Mouse (Mus musculus) hindbrain, embryonic 11.5 days (tissue): Measurements from ENCODE around the gene Apbb2. TPM values are rescaled to one million over a fixed set of nuclear protein-coding genes. Genes with fewer than 3 reads are reported as not detected.

Experiments
- ATAC-seq: fragments of 200-750 bp; cut with Nextera tagmentation; 2 replicates; pipeline ENCODE4 v1.8.0; 2017; ENCODE audit warnings: mild to moderate bottlenecking, moderate TSS enrichment, moderate library complexity; ENCODE audit not compliant: low FRiP score
- DNase-seq: peaks from one replicate; pipeline ENCODE4 v3.0.0-alpha.2; 2015; ENCODE audit warnings: low spot score
- H3K27ac ChIP-seq: fragments of 300-500 bp; sonication (generic); 2 replicates; pipeline ENCODE4 v1.5.1; 2014; ENCODE audit warnings: mild to moderate bottlenecking, low read depth, low read length
- H3K27me3 ChIP-seq: fragments of 300-500 bp; sonication (generic); 2 replicates; pipeline ENCODE4 v1.6.1; 2014; ENCODE audit warnings: mild to moderate bottlenecking, low read length, moderate library complexity, mixed read lengths; ENCODE audit not compliant: control insufficient read depth, insufficient read depth
- H3K36me3 ChIP-seq: fragments of 300-500 bp; sonication (generic); 2 replicates; pipeline ENCODE4 v1.6.1; 2014; ENCODE audit warnings: mild to moderate bottlenecking, low read length, moderate library complexity, mixed read lengths; ENCODE audit not compliant: control insufficient read depth, insufficient read depth
- H3K4me1 ChIP-seq: fragments of 300-500 bp; sonication (generic); replicated peaks from 2 replicates; pipeline ENCODE4 v1.6.1; 2014; ENCODE audit warnings: low read length, mixed read lengths; ENCODE audit not compliant: control insufficient read depth, insufficient read depth
- H3K4me2 ChIP-seq: fragments of 300-500 bp; sonication (generic); replicated peaks from 2 replicates; pipeline ENCODE4 v1.6.1; 2014; ENCODE audit warnings: mild to moderate bottlenecking, low read depth, low read length
- H3K4me3 ChIP-seq: fragments of 300-500 bp; sonication (generic); 2 replicates; pipeline ENCODE4 v1.5.1; 2014; ENCODE audit warnings: low read depth, low read length
- H3K9ac ChIP-seq: fragments of 300-500 bp; sonication (generic); 2 replicates; pipeline ENCODE4 v1.6.1; 2014; ENCODE audit warnings: low read depth, low read length
- H3K9me3 ChIP-seq: fragments of 300-500 bp; sonication (generic); 2 replicates; pipeline ENCODE4 v1.6.1; 2016; ENCODE audit warnings: low read length; ENCODE audit not compliant: control insufficient read depth
- WGBS: fragments of 180-500 bp; shearing (Covaris S2); extraction: QIAGEN DNeasy Blood & Tissue Kit; methylation state at CpG from one replicate; pipeline ENCODE4 v1.1.7; 2014; 5-methylcytosine and 5-hydroxymethylcytosine counted together
- polyA plus RNA-seq: library from polyadenylated mRNA; unstranded; fragments of >200 nt; fragmentation: Nextera tagmentation; extraction: Ambion mirVana; gene quantifications from 2 replicates; pipeline ENCODE4 v1.2.1, GENCODE M21; 2014

Gene Apbb2
- polyA plus RNA-seq, 1 experiment from 2014 or later: 43.0 TPM

DNA sequence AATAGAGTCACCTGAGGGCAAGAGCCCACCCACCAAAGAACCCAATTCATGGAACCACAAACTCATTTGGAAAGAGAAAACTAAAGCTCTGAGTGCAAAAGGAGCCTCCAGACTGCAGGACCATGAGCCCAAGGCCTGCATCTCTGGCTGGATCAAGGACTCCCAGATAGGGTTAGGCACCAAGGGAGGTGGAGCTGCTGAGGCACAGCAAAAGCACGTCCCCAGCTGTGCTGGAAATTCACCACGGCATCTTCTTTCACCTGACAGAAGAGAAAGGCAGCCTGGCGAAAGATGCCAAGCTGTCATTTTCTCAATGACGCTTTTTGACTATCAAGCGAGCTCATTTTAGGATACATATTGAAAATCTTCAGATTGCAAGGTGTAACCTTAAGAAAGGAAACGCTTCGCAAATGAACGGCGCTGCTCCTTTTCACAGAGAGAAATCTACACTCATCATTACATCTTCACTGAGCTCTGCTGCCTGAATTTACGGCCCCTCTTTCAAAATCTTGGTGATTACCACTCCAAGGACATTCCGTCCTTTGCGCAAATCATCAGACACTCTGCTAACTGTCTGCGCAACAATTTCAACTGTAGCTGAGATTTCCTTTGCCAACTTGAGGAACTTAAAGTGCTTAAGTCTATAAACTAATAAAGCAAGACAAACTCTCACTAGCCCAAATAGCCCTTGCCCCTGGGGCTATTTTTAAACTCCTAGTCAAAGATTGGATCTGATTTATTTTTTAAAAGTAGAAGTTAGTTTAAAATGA lies 46.3 kb downstream of the Apbb2 start:
- no peak overlapping the region for H3K4me3 ChIP-seq
- no peak overlapping the region for H3K4me2 ChIP-seq
- no peaks in the 10 kb centered on the region for H3K27me3 ChIP-seq
- 80% methylated on average over 13 of the region's 13 CpGs for WGBS
- no peak overlapping the region for H3K27ac ChIP-seq
- no peak overlapping the region for H3K9ac ChIP-seq
- ATAC-seq: no peak
- H3K9me3 ChIP-seq: no peaks in the 10 kb centered on the region
- DNase-seq: no peak
- no peaks in the 10 kb centered on the region for H3K36me3 ChIP-seq
- H3K4me1 ChIP-seq: no peaks in the 10 kb centered on the region

DNA sequence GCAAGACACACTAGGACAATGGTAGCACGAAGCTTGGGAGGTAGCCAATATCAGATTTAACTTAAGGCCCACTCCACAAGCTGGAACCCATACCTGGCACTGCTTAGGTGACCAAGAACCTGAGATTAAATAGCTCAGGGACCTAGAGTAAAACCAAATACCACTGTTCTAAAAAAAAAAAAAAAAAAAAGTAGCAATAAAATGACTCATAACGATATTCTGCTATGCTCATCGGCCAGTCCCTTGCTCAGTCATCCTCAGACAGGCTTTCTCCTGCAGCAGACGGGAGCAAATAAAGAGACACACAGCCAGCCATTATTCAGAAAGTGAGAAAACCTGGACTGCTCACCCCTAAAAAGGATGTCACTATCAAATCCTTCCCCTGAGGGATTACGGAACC lies 47.9 kb downstream of the Apbb2 start:
- 93% methylated on average over 5 of the region's 5 CpGs for WGBS
- Histone ChIP-seq H3K9me3 (no peaks in the 10 kb centered on the region), H3K4me2 (no peak overlapping the region), H3K4me3 (no peak overlapping the region), H3K27me3 (no peaks in the 10 kb centered on the region), H3K9ac (no peak overlapping the region), H3K36me3 (no peaks in the 10 kb centered on the region), H3K27ac (no peak overlapping the region), H3K4me1 (no peaks in the 10 kb centered on the region)
- no peak for ATAC-seq
- no peak for DNase-seq

DNA sequence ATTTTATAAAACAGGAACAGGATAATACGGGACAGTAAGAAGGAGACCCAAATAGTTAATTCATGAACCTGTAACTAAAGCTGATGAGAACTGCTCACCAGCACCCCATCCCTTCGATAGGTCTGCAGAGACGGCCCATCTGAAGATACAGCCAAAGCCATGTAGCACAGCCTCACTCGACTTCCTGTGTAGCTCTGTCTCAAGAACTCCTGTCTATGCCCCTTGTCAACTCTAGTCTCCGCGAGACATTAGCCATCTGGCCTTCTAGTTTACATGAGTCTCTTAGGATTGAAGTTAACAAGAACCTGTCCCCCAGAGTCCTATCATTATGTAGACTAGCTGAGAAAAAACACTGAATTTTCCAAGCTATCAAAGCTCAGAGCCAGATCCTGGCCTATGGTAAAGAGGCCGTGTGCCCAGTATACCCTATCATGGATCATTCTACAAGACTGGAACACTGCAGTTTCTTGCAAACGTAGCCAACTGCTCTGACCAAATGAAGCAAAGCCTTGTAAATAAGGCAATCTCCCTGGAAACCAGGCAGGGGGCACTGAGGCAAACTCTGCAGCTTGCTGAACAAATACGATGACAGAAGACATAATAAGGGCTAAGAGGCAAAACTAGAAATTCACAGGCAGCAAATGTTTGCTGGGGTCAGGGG lies 49.3 kb downstream of the Apbb2 start:
- Histone ChIP-seq H3K36me3 (no peaks in the 10 kb centered on the region), H3K9ac (no peak overlapping the region), H3K4me2 (no peak overlapping the region), H3K9me3 (no peaks in the 10 kb centered on the region), H3K27me3 (no peaks in the 10 kb centered on the region), H3K4me1 (no peaks in the 10 kb centered on the region), H3K4me3 (no peak overlapping the region), H3K27ac (no peak overlapping the region)
- 69% methylated on average over 9 of the region's 9 CpGs for WGBS
- DNase-seq: no peak
- no peak for ATAC-seq

DNA sequence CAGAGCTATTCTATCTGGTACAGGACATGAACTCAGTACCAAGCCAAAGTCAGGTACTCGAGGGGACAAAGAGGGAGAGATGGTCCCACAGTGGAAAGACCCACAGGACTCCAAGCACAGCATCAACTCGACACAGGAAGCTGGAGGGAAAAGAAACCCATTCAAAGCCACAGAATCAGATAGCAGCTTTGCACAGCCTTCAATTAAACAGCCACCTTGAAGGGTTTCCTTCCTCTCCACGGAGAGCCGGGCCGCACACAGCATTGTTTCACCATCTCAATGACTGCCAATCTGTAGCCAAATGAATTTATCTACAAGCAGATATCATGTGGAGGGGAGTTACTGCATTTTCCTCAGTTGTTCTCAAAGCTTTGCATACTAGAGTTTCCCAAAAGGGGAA lies 50.6 kb downstream of the Apbb2 start:
- Histone ChIP-seq H3K27me3 (no peaks in the 10 kb centered on the region), H3K27ac (no peak overlapping the region), H3K9me3 (no peaks in the 10 kb centered on the region), H3K4me1 (no peaks in the 10 kb centered on the region), H3K36me3 (no peaks in the 10 kb centered on the region), H3K4me3 (no peak overlapping the region), H3K4me2 (no peak overlapping the region), H3K9ac (no peak overlapping the region)
- DNase-seq (no peak), ATAC-seq (no peak)
- WGBS: 77% methylated on average over 5 of the region's 5 CpGs

DNA sequence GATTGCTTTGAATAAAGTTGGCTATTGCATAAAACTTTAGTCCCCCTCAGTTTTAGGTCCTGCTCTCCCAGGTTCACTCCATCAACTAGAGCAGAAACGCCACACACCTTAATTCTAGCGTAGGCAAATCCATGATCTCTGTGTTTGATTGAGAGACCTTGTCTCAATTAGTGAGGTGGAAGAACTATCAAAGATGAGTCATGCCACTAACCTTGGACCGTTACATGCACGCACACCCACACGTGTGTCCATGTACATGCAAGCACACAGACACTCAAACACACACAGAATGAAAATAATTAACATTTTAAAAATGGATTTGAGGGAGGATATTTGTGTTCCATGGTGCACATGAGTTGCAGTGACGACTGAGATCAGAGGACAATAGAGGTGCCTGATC lies 51.2 kb downstream of the Apbb2 start:
- Histone ChIP-seq H3K9ac (no peak overlapping the region), H3K4me2 (no peak overlapping the region), H3K9me3 (no peaks in the 10 kb centered on the region), H3K36me3 (no peaks in the 10 kb centered on the region), H3K27ac (no peak overlapping the region), H3K4me1 (no peaks in the 10 kb centered on the region), H3K4me3 (no peak overlapping the region), H3K27me3 (no peaks in the 10 kb centered on the region)
- ATAC-seq: no peak
- DNase-seq: no peak
- WGBS: 91% methylated on average over 6 of the region's 6 CpGs

DNA sequence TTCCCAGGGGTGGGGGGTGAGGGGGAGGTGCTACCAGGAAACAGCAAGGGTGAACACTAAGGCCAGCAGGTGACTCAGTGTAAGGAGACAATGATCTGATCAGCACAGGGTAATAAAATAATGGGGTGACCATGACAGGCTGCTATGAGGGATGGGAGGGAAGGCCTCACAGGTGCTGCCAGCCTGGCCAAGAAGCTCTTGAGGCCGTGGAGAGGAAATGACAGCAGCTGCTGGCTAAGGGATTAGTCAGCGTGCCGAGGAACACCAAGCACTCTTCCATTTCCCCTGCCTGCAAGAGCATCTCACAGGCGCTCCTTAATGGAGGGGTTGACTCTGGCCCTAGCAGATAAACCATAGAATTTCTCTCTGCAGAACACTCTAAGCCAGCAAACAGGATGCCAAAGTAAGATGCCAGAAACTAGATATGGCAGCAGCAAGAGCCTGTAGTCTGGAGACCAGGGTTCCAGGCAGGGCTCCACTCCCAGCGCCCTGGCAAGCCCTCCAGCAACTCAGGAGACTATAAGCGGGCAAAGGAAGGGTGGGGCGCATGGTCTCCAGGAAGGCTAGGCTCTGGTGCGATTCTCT lies 58.9 kb downstream of the Apbb2 start:
- no peaks in the 10 kb centered on the region for H3K27me3 ChIP-seq
- no peaks in the 10 kb centered on the region for H3K4me1 ChIP-seq
- H3K4me2 ChIP-seq: no peak overlapping the region
- no peaks in the 10 kb centered on the region for H3K36me3 ChIP-seq
- no peak overlapping the region for H3K9ac ChIP-seq
- no peak for ATAC-seq
- no peaks in the 10 kb centered on the region for H3K9me3 ChIP-seq
- DNase-seq: no peak
- 83% methylated on average over 8 of the region's 8 CpGs for WGBS
- no peak overlapping the region for H3K27ac ChIP-seq
- no peak overlapping the region for H3K4me3 ChIP-seq

DNA sequence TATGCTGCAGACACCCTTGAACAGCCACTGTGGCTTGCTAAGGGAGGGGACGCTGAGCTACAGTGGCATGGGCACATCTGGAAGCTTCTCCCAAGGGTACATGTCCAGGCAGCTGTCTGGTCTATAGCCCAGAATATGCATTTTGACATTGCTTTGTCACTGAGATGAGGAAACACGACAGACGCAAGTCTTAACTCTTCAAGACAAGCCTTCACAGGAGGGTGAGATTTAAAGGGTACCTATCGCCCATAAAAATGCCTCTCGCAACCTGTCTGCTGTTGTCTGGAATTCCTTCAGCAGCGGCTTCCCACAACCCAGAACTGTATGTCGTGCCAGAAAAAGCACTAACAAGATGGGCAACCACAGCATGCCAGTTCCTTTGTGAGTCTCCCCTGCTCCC lies 60.5 kb downstream of the Apbb2 start:
- whole genome bisulfite sequencing: 94% methylated on average over 7 of the region's 7 CpGs
- no peaks in the 10 kb centered on the region for H3K4me1 ChIP-seq
- ATAC-seq (no peak), DNase-seq (no peak)
- H3K9ac ChIP-seq: no peak overlapping the region
- no peaks in the 10 kb centered on the region for H3K27me3 ChIP-seq
- no peak overlapping the region for H3K4me2 ChIP-seq
- H3K9me3 ChIP-seq: no peaks in the 10 kb centered on the region
- no peaks in the 10 kb centered on the region for H3K36me3 ChIP-seq
- no peak overlapping the region for H3K27ac ChIP-seq
- no peak overlapping the region for H3K4me3 ChIP-seq

DNA sequence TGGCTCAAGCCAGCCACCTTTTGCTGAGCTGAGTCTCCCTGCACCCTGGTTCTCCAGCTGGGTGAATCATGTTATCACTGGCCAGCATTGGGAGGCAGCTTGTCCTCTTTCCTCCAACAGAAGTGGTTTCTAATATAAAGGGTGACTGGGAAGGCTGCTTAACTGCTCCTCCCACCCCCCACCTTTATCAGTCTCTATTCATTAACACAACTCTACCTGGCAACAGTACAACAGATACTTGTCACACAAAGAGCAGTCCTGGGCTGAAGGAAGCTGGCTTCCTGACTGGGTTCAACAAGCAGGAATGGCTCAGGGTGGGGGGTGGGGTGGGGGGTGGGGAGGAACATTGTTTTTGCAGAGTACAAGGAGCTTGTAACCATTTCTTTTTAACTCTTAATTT lies 64.7 kb downstream of the Apbb2 start:
- DNase-seq (no peak), ATAC-seq (no peak)
- H3K9ac ChIP-seq: no peak overlapping the region
- no peaks in the 10 kb centered on the region for H3K36me3 ChIP-seq
- no peak overlapping the region for H3K4me2 ChIP-seq
- no peaks in the 10 kb centered on the region for H3K27me3 ChIP-seq
- no peaks in the 10 kb centered on the region for H3K9me3 ChIP-seq
- no peak overlapping the region for H3K27ac ChIP-seq
- no peak overlapping the region for H3K4me3 ChIP-seq
- no peaks in the 10 kb centered on the region for H3K4me1 ChIP-seq

DNA sequence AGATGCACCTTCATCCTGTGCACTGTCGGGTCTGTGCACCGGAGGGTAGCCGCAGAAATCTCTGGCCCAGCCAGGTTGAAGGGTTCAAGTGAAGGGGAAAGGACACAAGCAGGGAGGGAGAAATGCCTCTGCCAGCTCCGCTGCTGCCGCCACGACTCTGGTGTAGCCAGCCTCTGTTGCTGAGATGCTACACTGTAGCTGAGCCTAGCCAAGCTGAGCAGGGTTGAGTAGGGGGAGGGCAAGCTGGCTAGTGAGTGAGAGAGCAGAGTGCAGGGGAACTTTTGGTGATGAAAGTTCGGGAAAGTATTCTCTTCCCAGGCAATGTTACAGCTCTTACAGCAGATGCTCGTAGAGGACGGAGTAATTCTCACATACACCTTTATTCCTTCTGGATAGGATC lies 66.3 kb downstream of the Apbb2 start:
- Histone ChIP-seq H3K4me2 (no peak overlapping the region), H3K4me3 (no peak overlapping the region)

More for the DNA sequence above, 66.3 kb downstream of the Apbb2 start:
- Histone ChIP-seq H3K4me1 (no peaks in the 10 kb centered on the region), H3K27ac (no peak overlapping the region), H3K27me3 (no peaks in the 10 kb centered on the region), H3K9me3 (no peaks in the 10 kb centered on the region), H3K36me3 (no peaks in the 10 kb centered on the region), H3K9ac (no peak overlapping the region)
- DNase-seq (no peak), ATAC-seq (no peak)
- 77% methylated on average over 9 of the region's 9 CpGs for WGBS
